Mouse (Mus musculus): ENCODE measurements around the gene Wdr83os. TPM values are rescaled to one million over a fixed set of nuclear protein-coding genes. Genes with fewer than 3 reads are reported as not detected.

Gene Wdr83os
- total RNA-seq (2021) = 10 to 100 TPM; 37.0 to 40.2 TPM
- long read RNA-seq, experiment 1, transcript Wdr83os-201 (4 exons, 922 nt) = major isoform, 27 of 29 reads
- long read RNA-seq, experiment 1, partial matches to known transcripts = 0 of 29 reads
- long read RNA-seq, experiment 1, other reads (novel, unspliced or antisense) = 1 of 29 reads
- long read RNA-seq, experiment 2, transcript Wdr83os-201 (4 exons, 922 nt) = major isoform, 22 of 24 reads
- long read RNA-seq, experiment 2, partial matches to known transcripts = 0 of 24 reads
- long read RNA-seq, experiment 2, other reads (novel, unspliced or antisense) = 1 of 24 reads

- peak; percentile 50 to 72 for DNase-seq
- intact Hi-C loops (cut with DNase I) = loop anchor here (5.0 kb wide), 1 partner anchor 322 kb away; no protein-coding TSS in a partner anchor
Observed at GRCm38 (mm10) chr8:85080532-85081215, at the start of gene Wdr83os. Wdr83os (plus strand) TSS chr8:85080740.

- DNase-seq = no peak
- intact Hi-C loops (cut with DNase I) = no loop called here
Observed at GRCm38 (mm10) chr8:85032622-85033311, 47.8 kb upstream of the Wdr83os start.

- intact Hi-C loops (cut with DNase I) = no loop called here
- no peak for DNase-seq
Observed at GRCm38 (mm10) chr8:85033867-85034266, 46.7 kb upstream of the Wdr83os start.

- peak; percentile 69 to 74 for DNase-seq
Observed at GRCm38 (mm10) chr8:85034764-85035163, 45.8 kb upstream of the Wdr83os start.

GRCm38 (mm10) chr8:85035165-85035727 is 45.3 kb upstream of the Wdr83os start:
- intact Hi-C loops (cut with DNase I) = no loop called here
- no peak for DNase-seq

More at GRCm38 (mm10) chr8:85034764-85035163, 45.8 kb upstream of the Wdr83os start:
- intact Hi-C loops (cut with DNase I) = no loop called here

GRCm38 (mm10) chr8:85035728-85036310 is 44.7 kb upstream of the Wdr83os start:
- peak in 1 of 2 experiments; percentile 23 for DNase-seq
- intact Hi-C loops (cut with DNase I) = no loop called here

- intact Hi-C loops (cut with DNase I) = no loop called here
Observed at GRCm38 (mm10) chr8:85036381-85036717, 44.2 kb upstream of the Wdr83os start.

GRCm38 (mm10) chr8:85036718-85037365 is 43.7 kb upstream of the Wdr83os start, which contains the start of gene Tnpo2:
Tnpo2 (plus strand) TSS chr8:85036915.
- intact Hi-C loops (cut with DNase I) = no loop called here
- peak; percentile 87 to 89 for DNase-seq

More at GRCm38 (mm10) chr8:85036381-85036717, 44.2 kb upstream of the Wdr83os start:
- DNase-seq = no peak

- intact Hi-C loops (cut with DNase I) = no loop called here
- no peak for DNase-seq
Observed at GRCm38 (mm10) chr8:85037366-85037680, 43.2 kb upstream of the Wdr83os start.

GRCm38 (mm10) chr8:85037681-85038531 is 42.6 kb upstream of the Wdr83os start:
- DNase-seq = peak; percentile 53 to 59
- intact Hi-C loops (cut with DNase I) = no loop called here

- intact Hi-C loops (cut with DNase I) = no loop called here
- DNase-seq = no peak
Observed at GRCm38 (mm10) chr8:85043619-85044018, 36.9 kb upstream of the Wdr83os start.

- DNase-seq = no peak
- intact Hi-C loops (cut with DNase I) = no loop called here
Observed at GRCm38 (mm10) chr8:85057367-85057766, 23.2 kb upstream of the Wdr83os start.

- intact Hi-C loops (cut with DNase I) = no loop called here
- peak; percentile 82 to 91 for DNase-seq
Observed at GRCm38 (mm10) chr8:85059879-85060616, 20.5 kb upstream of the Wdr83os start, which contains the start of gene Fbxw9. Fbxw9 (plus strand) TSS chr8:85060055.

GRCm38 (mm10) chr8:85062603-85063002 is 17.9 kb upstream of the Wdr83os start:
- intact Hi-C loops (cut with DNase I) = no loop called here
- DNase-seq = no peak

GRCm38 (mm10) chr8:85065213-85065612 is 15.3 kb upstream of the Wdr83os start:
- intact Hi-C loops (cut with DNase I) = no loop called here

GRCm38 (mm10) chr8:85067155-85067554 is 13.4 kb upstream of the Wdr83os start:
- DNase-seq = no peak
- intact Hi-C loops (cut with DNase I) = no loop called here

More at GRCm38 (mm10) chr8:85065213-85065612, 15.3 kb upstream of the Wdr83os start:
- DNase-seq = no peak

GRCm38 (mm10) chr8:85067982-85068381 is 12.6 kb upstream of the Wdr83os start, which contains the start of gene Gm5741:
Gm5741 (minus strand) TSS chr8:85067982.
- intact Hi-C loops (cut with DNase I) = no loop called here

GRCm38 (mm10) chr8:85071041-85071440 is 9.5 kb upstream of the Wdr83os start:
- intact Hi-C loops (cut with DNase I) = no loop called here
- DNase-seq = no peak

More at GRCm38 (mm10) chr8:85067982-85068381, 12.6 kb upstream of the Wdr83os start, which contains the start of gene Gm5741:
- DNase-seq = no peak

Data from heart, postnatal 14 days (tissue).